Mouse (Mus musculus) megakaryocyte, embryonic 14.5 days (primary cell): Measurements from ENCODE around the gene Cldn19. TPM values are rescaled to one million over a fixed set of nuclear protein-coding genes. Genes with fewer than 3 reads are reported as not detected.

Experiments used
- H3K27me3 ChIP-seq: replicated peaks from 2 replicates; pipeline ENCODE3; 2012; ENCODE audit warnings: inconsistent platforms
- H3K36me3 ChIP-seq: replicated peaks from 2 replicates; pipeline ENCODE3; 2012; ENCODE audit warnings: low read length, inconsistent platforms, mixed read lengths
- H3K4me1 ChIP-seq: 2 replicates; pipeline ENCODE4 v1.6.1; 2012; ENCODE audit warnings: inconsistent platforms
- H3K4me3 ChIP-seq: replicated peaks from 2 replicates; pipeline ENCODE3; 2012; ENCODE audit warnings: moderate library complexity, mild to moderate bottlenecking, inconsistent platforms
- H3K9me3 ChIP-seq: 2 replicates; pipeline ENCODE4 v1.6.1; 2012; ENCODE audit warnings: inconsistent platforms
- FLI1 ChIP-seq: IDR thresholded peaks from 2 replicates; pipeline ENCODE4 v1.6.1; 2012; ENCODE audit warnings: low read length, inconsistent platforms, mixed read lengths
- GATA1 ChIP-seq: IDR thresholded peaks from 3 replicates; pipeline ENCODE4 v1.6.1; 2012; ENCODE audit warnings: mixed read lengths, low read length, inconsistent platforms, borderline replicate concordance
- polyA plus RNA-seq: library from polyadenylated mRNA; stranded (reverse); fragments of >175 nt; gene quantifications from 2 replicates; pipeline ENCODE4 v1.2.3, GENCODE M21; 2012; ENCODE audit warnings: low replicate concordance; ENCODE audit not compliant: insufficient read depth

The Cldn19 gene
- polyA plus RNA-seq, 1 experiment, result not detected

DNA sequence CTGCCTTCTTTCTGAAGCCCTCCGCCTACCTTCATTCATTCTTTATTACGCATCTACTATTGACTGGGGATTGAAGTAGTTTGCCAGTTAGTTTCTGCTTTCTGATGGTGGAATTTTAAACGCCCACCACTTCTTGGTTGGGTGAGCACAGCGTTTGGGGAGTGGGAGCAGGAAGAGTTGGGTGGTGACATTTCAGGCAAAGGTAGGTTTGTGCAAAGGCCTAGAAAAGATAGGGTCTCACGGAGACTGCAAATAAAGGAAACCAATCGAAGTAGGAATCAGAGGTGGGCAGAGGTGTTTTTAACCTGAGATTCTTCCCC is 39.9 kb downstream of the Cldn19 start:
- TF ChIP-seq FLI1 (no peak), GATA1 (no peak)
- no peaks in the 10 kb centered on the region for H3K27me3 ChIP-seq
- peaks cover 57% of the 10 kb centered on the region for H3K4me1 ChIP-seq
- peaks cover 15% of the 10 kb centered on the region for H3K36me3 ChIP-seq
- no peaks in the 10 kb centered on the region for H3K9me3 ChIP-seq
- H3K4me3 ChIP-seq, result peak overlapping the region; percentile 94

DNA sequence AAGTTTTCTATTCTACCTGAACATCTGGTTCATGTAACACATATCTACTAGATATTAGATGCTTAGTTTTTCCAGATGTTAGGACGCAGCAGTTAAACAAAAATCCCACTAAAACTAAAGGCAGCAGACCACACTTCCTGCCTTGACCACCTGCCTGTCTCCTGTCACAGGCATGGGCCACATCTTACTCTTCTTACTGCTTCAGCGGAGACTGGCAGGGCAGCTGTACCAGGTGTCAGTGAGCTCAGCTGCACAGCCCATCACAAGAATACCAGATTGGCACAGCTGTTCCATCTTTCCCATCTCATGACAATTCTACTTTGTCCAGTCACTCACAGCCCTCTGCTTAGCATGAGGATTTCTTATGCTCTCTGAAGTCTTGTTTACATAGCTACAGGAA is 42.1 kb downstream of the Cldn19 start:
- H3K4me3 ChIP-seq, result peak overlapping the region; percentile 67
- TF ChIP-seq GATA1 (no peak), FLI1 (no peak)
- peaks cover 53% of the 10 kb centered on the region for H3K4me1 ChIP-seq
- H3K27me3 ChIP-seq, result no peaks in the 10 kb centered on the region
- no peaks in the 10 kb centered on the region for H3K9me3 ChIP-seq
- H3K36me3 ChIP-seq, result peaks cover 12% of the 10 kb centered on the region

DNA sequence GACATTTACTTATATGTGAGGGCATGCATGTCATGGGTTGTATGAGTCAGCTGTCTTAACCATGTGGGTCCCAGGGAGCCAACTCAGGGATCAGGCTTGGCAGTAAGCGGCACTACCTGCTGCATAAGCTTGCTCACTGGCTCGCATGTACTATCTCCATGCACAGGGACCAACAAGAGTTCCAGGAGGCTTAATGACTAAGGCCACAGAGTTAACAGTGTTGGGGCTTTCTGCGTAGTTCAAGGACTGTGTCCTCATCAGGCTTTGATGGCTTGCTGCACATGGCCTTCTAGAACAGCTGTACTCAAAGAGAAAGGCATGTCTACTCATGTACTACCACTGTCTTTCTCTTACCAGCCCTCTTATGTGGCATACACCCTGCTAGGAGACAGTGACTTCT is 45.5 kb downstream of the Cldn19 start:
- H3K27me3 ChIP-seq, result no peaks in the 10 kb centered on the region
- H3K36me3 ChIP-seq, result peaks cover 18% of the 10 kb centered on the region
- no peak for TF ChIP-seq FLI1
- no peak for TF ChIP-seq GATA1
- H3K4me3 ChIP-seq, result no peak overlapping the region
- H3K9me3 ChIP-seq, result no peaks in the 10 kb centered on the region
- peaks cover 70% of the 10 kb centered on the region for H3K4me1 ChIP-seq

DNA sequence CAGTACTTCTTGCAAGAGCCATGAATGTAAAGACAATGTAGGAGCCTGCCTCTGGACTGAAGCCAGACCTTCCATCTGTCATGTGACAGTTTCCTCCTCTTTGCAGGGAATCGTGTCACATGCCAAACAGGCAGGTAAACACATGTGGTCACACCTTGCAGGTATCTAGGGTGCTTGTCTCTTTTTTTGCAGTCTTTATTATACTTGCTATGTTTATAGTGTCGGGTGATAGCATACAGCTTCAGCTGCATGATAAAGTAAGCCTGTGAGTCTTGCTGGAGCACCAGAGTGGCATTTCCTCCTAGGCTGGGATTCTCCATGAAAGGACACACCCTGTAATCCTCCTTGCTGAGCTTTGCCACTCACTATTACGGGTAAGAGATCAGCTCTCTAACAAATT is 46.6 kb downstream of the Cldn19 start:
- H3K36me3 ChIP-seq, result peaks cover 21% of the 10 kb centered on the region
- no peak overlapping the region for H3K4me3 ChIP-seq
- no peaks in the 10 kb centered on the region for H3K27me3 ChIP-seq
- H3K4me1 ChIP-seq, result peaks cover 64% of the 10 kb centered on the region
- TF ChIP-seq FLI1, result no peak
- no peak for TF ChIP-seq GATA1
- no peaks in the 10 kb centered on the region for H3K9me3 ChIP-seq

DNA sequence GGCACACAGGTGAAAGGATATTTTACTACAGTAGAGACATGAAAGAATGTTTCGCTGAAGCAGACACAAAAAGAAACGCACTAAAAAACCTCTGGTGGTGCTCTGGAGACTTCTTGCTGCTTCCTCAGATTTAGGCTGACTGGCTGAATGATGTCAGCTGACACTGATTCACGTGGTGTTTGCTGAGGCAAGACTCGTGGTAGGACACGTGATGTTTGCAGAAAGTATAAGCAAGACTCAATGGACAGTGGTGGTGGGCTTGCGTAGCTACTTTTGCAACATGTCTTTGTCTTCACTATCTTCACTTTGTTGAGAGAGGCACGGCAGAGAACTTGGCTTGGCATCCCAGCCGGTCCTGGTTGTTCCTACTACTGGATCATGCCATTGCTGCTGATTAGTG is 48.1 kb downstream of the Cldn19 start:
- Histone ChIP-seq H3K4me1 (peaks cover 59% of the 10 kb centered on the region), H3K36me3 (peaks cover 36% of the 10 kb centered on the region), H3K27me3 (no peaks in the 10 kb centered on the region), H3K9me3 (no peaks in the 10 kb centered on the region), H3K4me3 (peak overlapping the region; percentile 38)
- TF ChIP-seq GATA1 (no peak), FLI1 (no peak)

DNA sequence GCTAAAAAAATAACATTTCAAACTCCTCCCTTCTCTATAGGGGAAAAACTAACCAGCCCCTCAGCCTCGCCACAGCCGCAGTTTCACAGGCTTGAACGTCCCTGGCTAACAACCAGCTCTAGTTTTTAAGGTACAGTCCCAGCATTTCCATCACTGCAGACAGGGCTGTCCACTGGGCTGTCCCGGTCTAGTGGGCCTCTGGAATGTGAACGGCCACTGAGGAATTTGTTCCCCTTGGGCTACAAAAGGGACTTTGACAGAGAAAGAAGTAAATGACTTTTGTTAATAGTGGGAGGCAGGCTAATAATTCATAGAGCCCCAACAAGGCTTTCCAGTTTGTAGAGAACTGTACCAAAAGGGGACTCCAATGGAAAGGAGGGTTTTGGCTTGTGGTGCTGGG is 50.2 kb downstream of the Cldn19 start:
- H3K36me3 ChIP-seq, result peaks cover 50% of the 10 kb centered on the region
- H3K27me3 ChIP-seq, result no peaks in the 10 kb centered on the region

More for the DNA sequence above, 50.2 kb downstream of the Cldn19 start:
- TF ChIP-seq GATA1, result no peak
- no peak for TF ChIP-seq FLI1
- Histone ChIP-seq H3K9me3 (no peaks in the 10 kb centered on the region), H3K4me1 (peaks cover 65% of the 10 kb centered on the region), H3K4me3 (no peak overlapping the region)

Other genes starting within 250 kb of the Cldn19 start
- gene Slc2a1, start 146.7 kb upstream of the Cldn19 start, polyA plus RNA-seq, result 106 and 116 TPM in 2 replicates
- gene Zfp691, start 81.2 kb upstream of the Cldn19 start, polyA plus RNA-seq, result 9.7 and 15.6 TPM in 2 replicates
- gene Ermap, start 65.4 kb upstream of the Cldn19 start, polyA plus RNA-seq, result 0.10 TPM in 1 of 2 replicates, not detected in the other
- 3.9 and 54.3 TPM in 2 replicates for gene Svbp, start 60.1 kb upstream of the Cldn19 start, polyA plus RNA-seq
- gene Tmem269, start 37.2 kb upstream of the Cldn19 start, polyA plus RNA-seq, result not detected in 2 replicates
- 14.7 and 17.1 TPM in 2 replicates for gene AU022252, start 22.7 kb upstream of the Cldn19 start, polyA plus RNA-seq
- 39.1 and 45.5 TPM in 2 replicates for gene P3h1, start 22.5 kb upstream of the Cldn19 start, polyA plus RNA-seq
- gene Ybx1, start 39.2 kb downstream of the Cldn19 start, polyA plus RNA-seq, result 965 and 1,779 TPM in 2 replicates
- gene Ppih, start 65.1 kb downstream of the Cldn19 start, polyA plus RNA-seq, result 1.7 TPM in 1 of 2 replicates, not detected in the other
- 0.03 TPM in 1 of 2 replicates, not detected in the other for gene Ccdc30, start 160.1 kb downstream of the Cldn19 start, polyA plus RNA-seq
- gene Ppcs, start 167.0 kb downstream of the Cldn19 start, polyA plus RNA-seq, result 7.7 and 11.4 TPM in 2 replicates
- not detected in 2 replicates for gene Zmynd12, start 167.4 kb downstream of the Cldn19 start, polyA plus RNA-seq
- not detected in 2 replicates for gene Rimkla, start 237.2 kb downstream of the Cldn19 start, polyA plus RNA-seq